Mouse (Mus musculus) liver, adult 2 months (tissue): ENCODE measurements around the gene Pou2af1.

Experiments used
- CTCF ChIP-seq: fragments of 200-500 bp; IDR thresholded peaks from 2 replicates; pipeline ENCODE4 v1.5.1; 2011; ENCODE audit warnings: low read depth, low read length, control low read depth
- POLR2A ChIP-seq: fragments of 200-500 bp; IDR thresholded peaks from 2 replicates; pipeline ENCODE4 v1.6.1; 2011; ENCODE audit warnings: low read length, control low read depth; ENCODE audit not compliant: insufficient read depth; ENCODE audit errors: extremely low read depth

DNA sequence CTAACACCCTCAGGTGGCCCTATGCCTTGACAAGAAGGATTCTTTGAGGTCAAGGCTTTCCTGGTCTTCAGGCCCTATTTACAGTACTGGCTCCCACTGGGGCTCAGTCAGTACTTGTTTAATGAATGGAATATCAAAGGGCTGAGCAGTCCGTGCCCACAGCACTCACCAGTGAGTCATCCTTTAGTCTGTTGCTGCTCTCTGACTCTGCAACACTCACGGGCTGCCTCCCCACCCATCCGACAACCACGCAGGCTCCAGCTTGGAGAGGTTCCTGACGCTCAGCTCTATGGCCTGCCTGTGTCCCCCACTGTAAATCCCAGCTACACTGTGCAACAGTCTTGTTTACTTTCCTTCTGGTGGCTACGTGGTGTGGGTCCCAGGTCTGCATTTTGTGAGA lies 43.2 kb upstream of the Pou2af1 start:
- TF ChIP-seq POLR2A (no peak), CTCF (no peak)
